Comparison of ENCODE assay signal across 9 mouse cellular contexts in genomic region chr11:94498093-94498996, GRCm38 (mm10). TPM values are rescaled to one million over a fixed set of nuclear protein-coding genes. Genes with fewer than 3 reads are reported as not detected.
A peak's percentile ranks its signal among the peaks of the same experiment; 100 is the strongest.
DNase-seq lines count a peak whose midpoint lies in the region; ATAC-seq and TF ChIP-seq lines count a peak whose summit lies in the region.
"Had no signal": no experiment of that assay in that cellular context is flagged by ENCODE, and none has a peak within 500 bp of the region (broad histone marks: within the 10 kb centered on the region; RNA-seq: fewer than 3 reads in every experiment).

No protein-coding gene starts in this region.

- no peak overlapping the region for H3K9ac ChIP-seq in forebrain, postnatal 0 days
- H3K9ac ChIP-seq in neural tube, embryonic 15.5 days (replicated peaks): no peak overlapping the region

- intact Hi-C loops in left cerebral cortex, postnatal 4 days (cut with DNase I): no loop called here

- no peak for TF ChIP-seq CTCF in forebrain, postnatal 0 days (IDR thresholded peaks at IDR 0.05; ENCODE audit: low read depth)
- no peak for TF ChIP-seq CTCF in kidney, adult 2 months (conservative IDR thresholded peaks at IDR 0.05; ENCODE audit: insufficient read depth, insufficient read length, low read depth, low read length)
- TF ChIP-seq CTCF in thymus, adult 2 months (IDR thresholded peaks at IDR 0.05; ENCODE audit: borderline replicate concordance, control insufficient read depth, extremely low read depth, insufficient read depth, low read length, poor library complexity): no peak

- peak; percentile 50 for ATAC-seq in forebrain, postnatal 0 days
- no peak for ATAC-seq in neural tube, embryonic 15.5 days (ENCODE audit: low FRiP score)
- ATAC-seq in megakaryocyte-erythroid progenitor cell, adult 5-6 weeks (replicated peaks; ENCODE audit: low FRiP score, low TSS enrichment, poor library complexity, severe bottlenecking): no peak

- no peak overlapping the region for H3K27ac ChIP-seq in forebrain, postnatal 0 days (ENCODE audit: low read depth, low read length)
- peak overlapping the region; percentile 82 for H3K27ac ChIP-seq in kidney, adult 2 months (ENCODE audit: insufficient read depth, low read depth, low read length)
- H3K27ac ChIP-seq in neural tube, embryonic 15.5 days (replicated peaks): 0 out of 2 replicates have a peak overlapping the region, but pooled peaks have one; percentile 20
- H3K27ac ChIP-seq in thymus, adult 2 months (ENCODE audit: control insufficient read depth, insufficient read depth, low read length): no peak overlapping the region
- H3K27ac ChIP-seq: macrophage had no signal

- peaks cover 10% of the 10 kb centered on the region for H3K4me1 ChIP-seq in forebrain, postnatal 0 days (ENCODE audit: insufficient read depth)
- 0 out of 2 replicates have a peak, but pooled peaks cover 2% of the 10 kb centered on the region for H3K4me1 ChIP-seq in kidney, adult 2 months (ENCODE audit: control insufficient read depth, insufficient read depth, low read length)
- peaks cover 27% of the 10 kb centered on the region for H3K4me1 ChIP-seq in neural tube, embryonic 15.5 days
- H3K4me1 ChIP-seq in thymus, adult 2 months (replicated peaks; ENCODE audit: control insufficient read depth, insufficient read depth, low read length): no peaks in the 10 kb centered on the region

- H3K4me3 ChIP-seq in forebrain, postnatal 0 days (ENCODE audit: low read depth, low read length): no peak overlapping the region
- peak overlapping the region; percentile 51 for H3K4me3 ChIP-seq in kidney, adult 2 months (ENCODE audit: insufficient read depth, low read depth, low read length)
- H3K4me3 ChIP-seq in neural tube, embryonic 15.5 days (replicated peaks): no peak overlapping the region; the same call in 1 of the 2 replicates
- H3K4me3 ChIP-seq in thymus, adult 2 months (ENCODE audit: control insufficient read depth, insufficient read depth, low read length): no peak overlapping the region

- peak overlapping the region; percentile 49 for H3K4me2 ChIP-seq in forebrain, postnatal 0 days (ENCODE audit: low read depth)
- H3K4me2 ChIP-seq in neural tube, embryonic 15.5 days: peak overlapping the region; percentile 63

- H3K27me3 ChIP-seq in forebrain, postnatal 0 days (ENCODE audit: insufficient read depth, low read length): peaks cover 3% of the 10 kb centered on the region; the same call in 1 of the 2 replicates
- no peaks in the 10 kb centered on the region for H3K27me3 ChIP-seq in kidney, adult 2 months (replicated peaks; ENCODE audit: control insufficient read depth, insufficient read depth, low read length)
- H3K27me3 ChIP-seq in neural tube, embryonic 15.5 days (replicated peaks): peaks cover 16% of the 10 kb centered on the region; the same call in 1 of the 2 replicates
- peaks cover 9% of the 10 kb centered on the region; the same call in 1 of the 2 replicates for H3K27me3 ChIP-seq in thymus, adult 2 months (ENCODE audit: control insufficient read depth, insufficient read depth, low read length)

- peak; percentile 55 for DNase-seq in Muller cell, postnatal 12 days (ENCODE audit: inconsistent ontology term)
- peak; percentile 73 to 79 for DNase-seq in cerebellum, adult 18-20 months
- DNase-seq in forebrain, postnatal 0 days: peak; percentile 56
- peak; percentile 87 for DNase-seq in kidney, adult 2 months
- DNase-seq in left cerebral cortex, postnatal 4 days: peak; percentile 34
- no peak for DNase-seq in thymus, adult 2 months

- peak; percentile 60 for TF ChIP-seq POLR2A in kidney, adult 2 months (IDR thresholded peaks at IDR 0.05; ENCODE audit: low read depth, low read length)
- no peak for TF ChIP-seq POLR2A in thymus, adult 2 months (IDR thresholded peaks at IDR 0.05; ENCODE audit: control insufficient read depth, extremely low read depth, insufficient read depth, low read length, poor library complexity)

- H3K36me3 ChIP-seq in forebrain, postnatal 0 days (ENCODE audit: insufficient read depth): no peaks in the 10 kb centered on the region
- no peaks in the 10 kb centered on the region for H3K36me3 ChIP-seq in kidney, adult 2 months (ENCODE audit: control insufficient read depth, insufficient read depth, low read length)
- no peaks in the 10 kb centered on the region for H3K36me3 ChIP-seq in neural tube, embryonic 15.5 days
- no peaks in the 10 kb centered on the region for H3K36me3 ChIP-seq in thymus, adult 2 months (ENCODE audit: control insufficient read depth, insufficient read depth, low read length)

- 14% methylated on average over 19 of the region's 19 CpGs for WGBS in forebrain, postnatal 0 days
- WGBS in kidney, adult 2 months: 37% methylated on average over 19 of the region's 19 CpGs
- WGBS in neural tube, embryonic 15.5 days: 20% methylated on average over 19 of the region's 19 CpGs
- 39% methylated on average over 19 of the region's 19 CpGs for WGBS in thymus, adult 2 months

- H3K9me3 ChIP-seq in forebrain, postnatal 0 days (ENCODE audit: low read length): no peaks in the 10 kb centered on the region
- no peaks in the 10 kb centered on the region for H3K9me3 ChIP-seq in neural tube, embryonic 15.5 days (replicated peaks)

RNA-seq across cellular contexts. Expression of gene Epn3, which starts 1.4 kb away (rescaled TPM):
- total RNA-seq in forebrain, postnatal 0 days (2014; rRNA removed): 2.0 and 2.5 TPM in 2 replicates
- polyA plus RNA-seq in forebrain, postnatal 0 days (2015; fragmentation: Nextera tagmentation; extraction: Ambion mirVana): 0.96 and 1.4 TPM in 2 replicates
- 35.6 and 36.4 TPM in 2 replicates for polyA plus RNA-seq in kidney, adult 2 months (2012; rRNA removed)
- total RNA-seq in left cerebral cortex, postnatal 4 days (2021): 1 to 10 TPM; 1.3 to 1.5 TPM
- 1.1 and 1.5 TPM in 2 replicates for polyA plus RNA-seq in neural tube, embryonic 15.5 days (2015; fragmentation: Nextera tagmentation; extraction: Ambion mirVana)
- polyA plus RNA-seq in thymus, adult 2 months (2012; rRNA removed): 1.8 and 3.3 TPM in 2 replicates
- total RNA-seq in megakaryocyte-erythroid progenitor cell, adult 5-6 weeks (2014; fragmentation: Nextera tagmentation): not detected in 2 replicates
- not detected in 2 replicates for total RNA-seq in megakaryocyte-erythroid progenitor cell, adult 5-6 weeks (2017)
- polyA plus RNA-seq: macrophage had no signal

RNA-seq across cellular contexts. Expression of gene Spata20, which starts 12.4 kb away (rescaled TPM):
- total RNA-seq in forebrain, postnatal 0 days (2014; rRNA removed): 0.92 and 3.1 TPM in 2 replicates
- 0.99 and 2.3 TPM in 2 replicates for polyA plus RNA-seq in forebrain, postnatal 0 days (2015; fragmentation: Nextera tagmentation; extraction: Ambion mirVana)
- 1.1 TPM in 2 replicates for polyA plus RNA-seq in kidney, adult 2 months (2012; rRNA removed)
- 1 to 10 TPM; 2.0 to 2.4 TPM for total RNA-seq in left cerebral cortex, postnatal 4 days (2021)
- polyA plus RNA-seq in neural tube, embryonic 15.5 days (2015; fragmentation: Nextera tagmentation; extraction: Ambion mirVana): 0.28 and 0.42 TPM in 2 replicates
- 0.04 and 0.39 TPM in 2 replicates for polyA plus RNA-seq in thymus, adult 2 months (2012; rRNA removed)
- not detected in 2 replicates for total RNA-seq in megakaryocyte-erythroid progenitor cell, adult 5-6 weeks (2014; fragmentation: Nextera tagmentation)
- not detected in 2 replicates for total RNA-seq in megakaryocyte-erythroid progenitor cell, adult 5-6 weeks (2017)
- polyA plus RNA-seq: macrophage had no signal

RNA-seq across cellular contexts. Expression of gene Mycbpap, which starts 23.2 kb away (rescaled TPM):
- 0.77 and 2.1 TPM in 2 replicates for total RNA-seq in forebrain, postnatal 0 days (2014; rRNA removed)
- 1.5 and 1.7 TPM in 2 replicates for polyA plus RNA-seq in forebrain, postnatal 0 days (2015; fragmentation: Nextera tagmentation; extraction: Ambion mirVana)
- polyA plus RNA-seq in kidney, adult 2 months (2012; rRNA removed): 5.0 TPM in 2 replicates
- 1 to 10 TPM in 1 of 2 experiments, under 1 TPM in 1; 0.82 to 2.2 TPM for total RNA-seq in left cerebral cortex, postnatal 4 days (2021)
- 2.0 and 2.8 TPM in 2 replicates for polyA plus RNA-seq in neural tube, embryonic 15.5 days (2015; fragmentation: Nextera tagmentation; extraction: Ambion mirVana)
- polyA plus RNA-seq in thymus, adult 2 months (2012; rRNA removed): 0.13 and 0.19 TPM in 2 replicates
- not detected in 2 replicates for total RNA-seq in megakaryocyte-erythroid progenitor cell, adult 5-6 weeks (2014; fragmentation: Nextera tagmentation)
- total RNA-seq in megakaryocyte-erythroid progenitor cell, adult 5-6 weeks (2017): not detected in 2 replicates

RNA-seq across cellular contexts. Expression of gene Cacna1g, which starts 24.3 kb away (rescaled TPM):
- 47.1 and 62.9 TPM in 2 replicates for total RNA-seq in forebrain, postnatal 0 days (2014; rRNA removed)
- polyA plus RNA-seq in forebrain, postnatal 0 days (2015; fragmentation: Nextera tagmentation; extraction: Ambion mirVana): 5.3 and 5.8 TPM in 2 replicates
- 7.6 and 10.2 TPM in 2 replicates for polyA plus RNA-seq in kidney, adult 2 months (2012; rRNA removed)
- total RNA-seq in left cerebral cortex, postnatal 4 days (2021): 100 to 1,000 TPM; 180 to 184 TPM
- 12.8 and 14.7 TPM in 2 replicates for polyA plus RNA-seq in neural tube, embryonic 15.5 days (2015; fragmentation: Nextera tagmentation; extraction: Ambion mirVana)
- 2.3 and 6.5 TPM in 2 replicates for polyA plus RNA-seq in thymus, adult 2 months (2012; rRNA removed)
- 0.35 and 1.9 TPM in 2 replicates for total RNA-seq in megakaryocyte-erythroid progenitor cell, adult 5-6 weeks (2014; fragmentation: Nextera tagmentation)
- total RNA-seq in megakaryocyte-erythroid progenitor cell, adult 5-6 weeks (2017): 0.04 and 3.8 TPM in 2 replicates
- polyA plus RNA-seq: macrophage had no signal

RNA-seq across cellular contexts. Expression of gene Rsad1, which starts 50.7 kb away (rescaled TPM):
- total RNA-seq in forebrain, postnatal 0 days (2014; rRNA removed): 12.2 and 12.6 TPM in 2 replicates
- polyA plus RNA-seq in forebrain, postnatal 0 days (2015; fragmentation: Nextera tagmentation; extraction: Ambion mirVana): 7.7 and 8.8 TPM in 2 replicates
- 8.6 and 10.1 TPM in 2 replicates for polyA plus RNA-seq in kidney, adult 2 months (2012; rRNA removed)
- total RNA-seq in left cerebral cortex, postnatal 4 days (2021): 10 to 100 TPM; 17.3 to 19.5 TPM
- 9.4 and 10.4 TPM in 2 replicates for polyA plus RNA-seq in neural tube, embryonic 15.5 days (2015; fragmentation: Nextera tagmentation; extraction: Ambion mirVana)
- 5.4 and 6.8 TPM in 2 replicates for polyA plus RNA-seq in thymus, adult 2 months (2012; rRNA removed)
- total RNA-seq in megakaryocyte-erythroid progenitor cell, adult 5-6 weeks (2014; fragmentation: Nextera tagmentation): 7.4 and 11.2 TPM in 2 replicates
- 6.8 and 8.6 TPM in 2 replicates for total RNA-seq in megakaryocyte-erythroid progenitor cell, adult 5-6 weeks (2017)

Comparison
In these comparisons a context has a peak if more than half of its experiments do, and no peak if none do; other contexts are left out.
1. H3K27ac ChIP-seq: peak in kidney, adult 2 months (single experiment) and neural tube, embryonic 15.5 days (single experiment); none in forebrain, postnatal 0 days (single experiment) and thymus, adult 2 months (single experiment).